Mouse (Mus musculus): ENCODE data around the gene Ift46. TPM values are rescaled to one million over a fixed set of nuclear protein-coding genes. Genes with fewer than 3 reads are reported as not detected.

Gene Ift46
- polyA plus RNA-seq, 1 experiment from 2014 or later, result 141 TPM

Other genes with a start within 250 kb of the Ift46 start
- not detected in 2 replicates for gene Cxcr5, start 206.0 kb upstream of the Ift46 start, polyA plus RNA-seq (2014; fragmentation: Nextera tagmentation; extraction: Ambion mirVana)
- 17.7 and 21.2 TPM in 2 replicates for gene Ddx6, start 163.0 kb upstream of the Ift46 start, polyA plus RNA-seq (2014; fragmentation: Nextera tagmentation; extraction: Ambion mirVana)
- gene Treh, start 94.7 kb upstream of the Ift46 start, polyA plus RNA-seq (2014; fragmentation: Nextera tagmentation; extraction: Ambion mirVana), result not detected in 2 replicates
- 41.9 and 46.4 TPM in 2 replicates for gene Phldb1, start 32.7 kb upstream of the Ift46 start, polyA plus RNA-seq (2014; fragmentation: Nextera tagmentation; extraction: Ambion mirVana)
- gene Arcn1, start 63 bp upstream of the Ift46 start, polyA plus RNA-seq (2014; fragmentation: Nextera tagmentation; extraction: Ambion mirVana), result 148 and 169 TPM in 2 replicates
- gene Tmem25, start 31.4 kb downstream of the Ift46 start, polyA plus RNA-seq (2014; fragmentation: Nextera tagmentation; extraction: Ambion mirVana), result 14.2 and 14.3 TPM in 2 replicates
- gene Ttc36, start 35.2 kb downstream of the Ift46 start, polyA plus RNA-seq (2014; fragmentation: Nextera tagmentation; extraction: Ambion mirVana), result not detected in 2 replicates
- gene Kmt2a, start 113.4 kb downstream of the Ift46 start, polyA plus RNA-seq (2014; fragmentation: Nextera tagmentation; extraction: Ambion mirVana), result 17.1 and 19.3 TPM in 2 replicates
- gene Atp5l, start 152.8 kb downstream of the Ift46 start, polyA plus RNA-seq (2014; fragmentation: Nextera tagmentation; extraction: Ambion mirVana), result 774 and 980 TPM in 2 replicates
- gene Ube4a, start 197.7 kb downstream of the Ift46 start, polyA plus RNA-seq (2014; fragmentation: Nextera tagmentation; extraction: Ambion mirVana), result 46.0 and 50.2 TPM in 2 replicates
- gene Cd3g, start 212.5 kb downstream of the Ift46 start, polyA plus RNA-seq (2014; fragmentation: Nextera tagmentation; extraction: Ambion mirVana), result not detected in 2 replicates
- gene Cd3d, start 213.9 kb downstream of the Ift46 start, polyA plus RNA-seq (2014; fragmentation: Nextera tagmentation; extraction: Ambion mirVana), result not detected in 2 replicates
- 0.20 and 0.22 TPM in 2 replicates for gene Cd3e, start 241.7 kb downstream of the Ift46 start, polyA plus RNA-seq (2014; fragmentation: Nextera tagmentation; extraction: Ambion mirVana)

All from hindbrain, embryonic 14.5 days (tissue).